Mouse (Mus musculus) neural tube, embryonic 14.5 days (tissue): ENCODE data around the gene Med17. TPM values are rescaled to one million over a fixed set of nuclear protein-coding genes. Genes with fewer than 3 reads are reported as not detected.
"Not testable (repeated sequence)": the region's sequence is repeated elsewhere in the genome, so short reads cannot be mapped to it uniquely, and the experiment has no call there.

Experiments used
- ATAC-seq: fragments of 200-750 bp; cut with Nextera tagmentation; 2 replicates; pipeline ENCODE4 v1.8.0; 2017; ENCODE audit warnings: low read depth, mild to moderate bottlenecking, moderate TSS enrichment, moderate library complexity
- H3K27ac ChIP-seq: fragments of 300-500 bp; sonication (generic); 2 replicates; pipeline ENCODE4 v1.5.1; 2014; ENCODE audit warnings: low read depth, mild to moderate bottlenecking, control low read depth, low read length, moderate library complexity, mixed read lengths
- H3K27me3 ChIP-seq: fragments of 300-500 bp; sonication (generic); 2 replicates; pipeline ENCODE4 v1.6.1; 2014; ENCODE audit warnings: low read length; ENCODE audit not compliant: control insufficient read depth, insufficient read depth
- H3K36me3 ChIP-seq: fragments of 300-500 bp; sonication (generic); 2 replicates; pipeline ENCODE4 v1.6.1; 2014; ENCODE audit warnings: low read length, mixed read lengths; ENCODE audit not compliant: control insufficient read depth, insufficient read depth
- H3K4me1 ChIP-seq: fragments of 300-500 bp; sonication (generic); 2 replicates; pipeline ENCODE4 v1.6.1; 2014; ENCODE audit warnings: low read length; ENCODE audit not compliant: control insufficient read depth, insufficient read depth
- H3K4me2 ChIP-seq: fragments of 300-500 bp; sonication (generic); 2 replicates; pipeline ENCODE4 v1.6.1; 2014; ENCODE audit warnings: mild to moderate bottlenecking, low read depth, low read length, control low read depth
- H3K4me3 ChIP-seq: fragments of 300-500 bp; sonication (generic); 2 replicates; pipeline ENCODE4 v1.5.1; 2014; ENCODE audit warnings: low read depth, low read length, control low read depth, mixed read lengths
- H3K9ac ChIP-seq: fragments of 300-500 bp; sonication (generic); replicated peaks from 2 replicates; pipeline ENCODE4 v1.6.1; 2014; ENCODE audit warnings: low read depth, mild to moderate bottlenecking, control low read depth, low read length, mixed read lengths
- H3K9me3 ChIP-seq: fragments of 300-500 bp; sonication (generic); 2 replicates; pipeline ENCODE4 v1.6.1; 2016; ENCODE audit warnings: low read length; ENCODE audit not compliant: control insufficient read depth
- WGBS: fragments of 180-500 bp; shearing (Covaris S2); extraction: QIAGEN DNeasy Blood & Tissue Kit; methylation state at CpG from one replicate; pipeline ENCODE4 v1.1.7; 2014; 5-methylcytosine and 5-hydroxymethylcytosine counted together
- polyA plus RNA-seq: library from polyadenylated mRNA; unstranded; fragments of >200 nt; fragmentation: Nextera tagmentation; extraction: Ambion mirVana; gene quantifications from 2 replicates; pipeline ENCODE4 v1.2.1, GENCODE M21; 2014

Gene Med17
- polyA plus RNA-seq, 1 experiment from 2014 or later = 33.0 TPM

DNA sequence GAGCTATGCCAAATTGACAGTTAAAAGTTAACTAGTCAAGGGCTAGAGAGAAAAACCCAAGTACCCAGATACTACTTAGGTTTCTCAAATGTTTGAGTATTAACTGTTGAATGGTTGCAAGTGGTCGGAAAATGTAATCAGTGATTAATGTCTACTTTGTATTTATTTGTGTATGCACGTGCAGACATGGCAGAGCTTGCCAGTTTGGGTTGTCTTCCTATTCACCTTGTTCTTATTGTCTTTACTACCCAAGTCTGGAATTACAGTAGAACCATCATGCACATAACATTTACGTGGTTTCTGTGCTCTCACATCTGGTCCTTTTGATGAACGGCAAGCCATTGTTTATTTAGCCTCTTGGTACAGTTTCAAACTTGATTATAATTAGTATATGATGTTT lies 29.7 kb upstream of the Med17 start:
- Histone ChIP-seq H3K4me3 (no peak overlapping the region), H3K9ac (no peak overlapping the region), H3K4me1 (peaks cover 21% of the 10 kb centered on the region), H3K27ac (no peak overlapping the region), H3K4me2 (no peak overlapping the region), H3K36me3 (peaks cover 44% of the 10 kb centered on the region), H3K27me3 (no peaks in the 10 kb centered on the region), H3K9me3 (no peaks in the 10 kb centered on the region)
- no peak for ATAC-seq
- WGBS = 82% methylated on average over 4 of the region's 4 CpGs

DNA sequence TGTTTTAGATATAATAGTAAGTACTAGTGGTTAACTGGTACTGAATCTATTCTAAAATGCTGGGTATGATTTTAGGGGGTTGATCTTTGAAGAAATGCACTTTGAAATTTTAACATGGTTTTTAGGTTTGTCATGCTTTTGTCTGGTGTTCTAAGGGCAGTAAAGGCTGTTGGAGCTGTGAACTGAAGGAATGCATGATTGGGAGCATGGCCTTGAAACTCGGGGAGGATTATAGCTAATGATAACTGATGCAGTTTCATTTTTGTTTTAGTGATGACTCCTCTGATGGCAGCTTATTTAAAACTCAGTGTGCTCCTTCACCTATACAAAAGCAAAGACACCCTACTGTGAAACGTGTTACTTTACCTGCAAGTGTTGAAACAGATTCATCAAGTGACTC lies 28.5 kb upstream of the Med17 start:
- Histone ChIP-seq H3K27me3 (no peaks in the 10 kb centered on the region), H3K36me3 (peaks cover 32% of the 10 kb centered on the region), H3K9me3 (no peaks in the 10 kb centered on the region), H3K27ac (no peak overlapping the region), H3K4me1 (peaks cover 21% of the 10 kb centered on the region), H3K4me3 (no peak overlapping the region), H3K9ac (no peak overlapping the region), H3K4me2 (no peak overlapping the region)
- ATAC-seq = no peak
- WGBS = 60% methylated on average over 2 of the region's 2 CpGs

DNA sequence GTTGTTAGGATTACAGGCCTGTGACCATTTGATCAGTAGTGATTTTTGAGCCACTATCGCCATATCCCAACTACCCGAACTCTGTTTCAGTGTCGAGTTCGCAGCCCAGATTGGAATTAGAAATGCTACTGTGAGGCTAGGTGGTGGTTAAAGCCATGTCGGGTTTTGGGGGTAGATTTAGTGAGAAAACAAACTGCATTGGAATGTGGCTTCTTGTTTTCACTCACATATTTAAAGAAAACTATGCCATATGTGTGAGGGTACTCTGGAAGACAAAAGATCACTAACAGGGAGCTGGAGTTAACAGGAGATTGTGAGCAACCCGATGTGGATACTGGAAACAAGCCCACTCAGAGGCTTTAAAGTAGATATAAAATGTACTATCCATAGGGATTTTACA lies 27.5 kb upstream of the Med17 start:
- Histone ChIP-seq H3K27me3 (no peaks in the 10 kb centered on the region), H3K9me3 (no peaks in the 10 kb centered on the region), H3K9ac (peak overlapping the region; percentile 95), H3K4me2 (peak overlapping the region; percentile 94), H3K36me3 (peaks cover 23% of the 10 kb centered on the region), H3K27ac (no peak overlapping the region), H3K4me1 (peaks cover 21% of the 10 kb centered on the region), H3K4me3 (peak overlapping the region; percentile 91)
- no peak for ATAC-seq
- WGBS = 8% methylated on average over 6 of the region's 6 CpGs

DNA sequence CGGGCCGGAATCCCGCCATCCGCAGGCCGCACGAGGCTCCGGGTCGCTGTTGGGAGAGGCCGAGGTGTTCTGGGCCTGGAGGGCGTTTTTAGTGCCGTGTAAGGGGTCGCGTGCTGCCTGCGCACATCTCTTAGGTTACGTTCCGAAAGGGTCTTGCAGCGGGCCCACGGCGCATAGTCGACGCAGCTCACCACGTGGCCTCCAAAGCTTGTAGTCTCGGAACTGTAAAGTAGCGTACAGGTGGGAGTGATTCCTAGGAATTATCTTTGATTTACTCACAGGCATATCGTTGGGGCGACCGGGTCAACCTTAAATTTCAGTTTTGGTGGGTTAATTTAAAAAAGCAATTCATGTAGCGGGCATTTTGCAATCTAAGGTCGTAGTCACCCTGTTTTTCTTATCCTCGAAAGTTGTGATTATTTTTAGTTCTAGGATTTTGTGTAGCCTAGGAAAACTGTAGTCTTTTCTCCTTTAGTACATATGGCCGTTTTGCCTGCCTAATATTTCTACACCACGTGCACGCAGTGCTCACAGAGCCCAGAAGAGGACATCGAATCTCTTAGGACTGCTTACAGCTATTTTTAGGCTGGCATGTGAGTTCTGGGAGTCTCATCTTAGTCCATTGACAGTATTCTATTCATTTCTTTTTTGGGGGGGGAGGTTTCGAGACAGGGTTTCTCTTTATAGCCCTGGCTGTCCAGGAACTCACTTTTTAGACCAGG lies 26.8 kb upstream of the Med17 start, which contains the start of gene 4931406C07Rik:
Gene 4931406C07Rik, minus strand, starts transcription at position 51 of the 722 bp plus-strand sequence.
- peak within 1 kb of the TSS; percentile 95 for H3K9ac ChIP-seq
- peaks cover 21% of the 10 kb centered on the region for H3K4me1 ChIP-seq
- peak within 1 kb of the TSS; percentile 94 for H3K4me2 ChIP-seq
- H3K27me3 ChIP-seq = no peaks in the 10 kb centered on the region
- peak; percentile 90 for ATAC-seq
- WGBS = under 1% methylated on average over 35 of the region's 35 CpGs
- H3K9me3 ChIP-seq = no peaks in the 10 kb centered on the region
- H3K27ac ChIP-seq = peak within 1 kb of the TSS; percentile 87
- H3K36me3 ChIP-seq = peaks cover 17% of the 10 kb centered on the region
- peak within 1 kb of the TSS; percentile 91 for H3K4me3 ChIP-seq

DNA sequence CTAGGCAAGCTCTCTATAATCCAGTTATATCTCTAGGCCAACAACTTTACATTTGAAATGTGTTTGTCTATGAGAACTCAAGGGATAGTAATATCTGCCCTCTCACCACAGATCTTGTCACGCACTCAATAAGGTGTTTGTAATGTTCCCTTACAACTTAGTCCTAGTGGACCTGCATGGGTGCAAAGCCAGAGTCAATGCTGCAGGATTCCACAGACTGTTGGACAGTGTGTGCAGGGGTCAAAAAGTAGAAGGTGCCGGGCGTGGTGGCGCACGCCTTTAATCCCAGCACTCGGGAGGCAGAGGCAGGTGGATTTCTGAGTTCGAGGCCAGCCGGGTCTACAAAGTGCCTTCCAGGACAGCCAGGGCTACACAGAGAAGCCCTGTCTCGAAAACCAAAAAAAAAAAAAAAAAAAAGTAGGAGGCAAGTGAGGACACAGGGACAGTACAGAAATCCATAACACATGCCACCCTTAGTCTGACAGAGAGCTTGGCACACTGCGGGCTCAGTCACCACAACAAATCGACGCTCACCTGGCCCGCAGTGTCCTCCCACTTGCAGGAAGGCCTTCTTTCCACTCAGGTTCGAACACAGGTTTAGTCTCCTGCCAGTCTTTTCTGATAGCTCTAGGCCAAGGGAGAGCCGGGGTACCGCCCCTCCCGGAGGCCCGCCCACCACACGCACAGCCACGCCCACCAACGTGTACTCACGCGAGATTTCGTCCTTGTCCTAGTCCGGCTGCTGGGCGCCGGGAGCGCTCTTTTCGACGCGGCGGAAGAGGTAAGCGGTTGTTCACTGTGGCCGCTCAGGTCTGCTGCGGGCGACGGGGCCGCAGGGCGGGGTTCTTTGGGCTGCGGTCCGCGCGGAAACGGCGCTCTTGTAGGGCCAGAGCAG lies 26.0 kb upstream of the Med17 start, which contains the start of gene Taf1d:
Gene Taf1d, plus strand, starts transcription at position 712 of the 895 bp plus-strand sequence.
- H3K36me3 ChIP-seq = peaks cover 14% of the 10 kb centered on the region
- peaks cover 21% of the 10 kb centered on the region for H3K4me1 ChIP-seq
- 12% methylated on average over 45 of the region's 45 CpGs for WGBS
- H3K27me3 ChIP-seq = no peaks in the 10 kb centered on the region
- peak within 1 kb of the TSS; percentile 87 for H3K27ac ChIP-seq
- peak within 1 kb of the TSS; percentile 94 for H3K4me2 ChIP-seq
- peak within 1 kb of the TSS; percentile 91 for H3K4me3 ChIP-seq
- peak within 1 kb of the TSS; percentile 95 for H3K9ac ChIP-seq
- no peaks in the 10 kb centered on the region for H3K9me3 ChIP-seq
- ATAC-seq = peak; percentile 99

DNA sequence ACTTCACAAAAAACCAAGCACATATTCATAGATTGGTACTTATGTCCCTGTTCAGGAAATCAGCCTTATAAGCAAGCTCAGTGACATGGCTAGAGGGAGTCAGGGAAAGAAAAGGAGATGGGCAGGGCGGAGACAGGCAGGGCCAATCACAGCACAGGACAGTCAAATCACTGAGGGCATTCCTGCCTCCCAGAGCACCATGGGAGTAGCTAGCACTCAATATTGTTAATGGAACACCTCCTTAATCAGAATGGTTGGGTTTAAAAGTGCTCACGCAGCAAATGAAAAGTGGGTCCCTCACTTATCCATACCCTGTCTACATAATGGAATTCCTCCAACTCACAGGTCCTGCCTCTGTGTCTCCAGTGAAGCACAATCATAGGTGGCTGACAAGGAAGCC lies 23.1 kb upstream of the Med17 start:
- Histone ChIP-seq H3K4me1 (peaks cover 11% of the 10 kb centered on the region), H3K27ac (no peak overlapping the region), H3K4me3 (no peak overlapping the region), H3K27me3 (no peaks in the 10 kb centered on the region), H3K9me3 (no peaks in the 10 kb centered on the region), H3K36me3 (no peaks in the 10 kb centered on the region), H3K9ac (no peak overlapping the region), H3K4me2 (no peak overlapping the region)
- no peak for ATAC-seq
- WGBS = 69% methylated on average over 2 of the region's 2 CpGs

DNA sequence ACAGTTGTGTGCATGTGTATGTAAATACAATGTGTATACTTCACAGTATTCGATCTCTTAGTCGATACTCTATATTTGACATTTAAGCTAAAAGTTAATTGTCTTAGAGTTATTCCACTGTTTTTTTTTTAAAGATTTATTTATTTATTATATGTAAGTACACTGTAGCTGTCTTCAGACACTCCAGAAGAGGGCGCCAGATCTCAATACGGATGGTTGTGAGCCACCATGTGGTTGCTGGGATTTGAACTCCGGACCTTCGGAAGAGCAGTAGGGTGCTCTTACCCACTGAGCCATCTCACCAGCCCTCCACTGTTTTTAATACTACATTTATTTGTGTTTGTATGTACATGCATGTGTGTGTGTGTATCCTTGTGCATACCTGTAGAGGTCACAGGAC lies 22.3 kb upstream of the Med17 start:
- H3K27me3 ChIP-seq, H3K4me3 ChIP-seq, ATAC-seq, H3K9ac ChIP-seq, H3K4me1 ChIP-seq, H3K27ac ChIP-seq, H3K4me2 ChIP-seq, H3K9me3 ChIP-seq, H3K36me3 ChIP-seq: not testable (repeated sequence)
- WGBS = 75% methylated on average over 6 of the region's 6 CpGs

DNA sequence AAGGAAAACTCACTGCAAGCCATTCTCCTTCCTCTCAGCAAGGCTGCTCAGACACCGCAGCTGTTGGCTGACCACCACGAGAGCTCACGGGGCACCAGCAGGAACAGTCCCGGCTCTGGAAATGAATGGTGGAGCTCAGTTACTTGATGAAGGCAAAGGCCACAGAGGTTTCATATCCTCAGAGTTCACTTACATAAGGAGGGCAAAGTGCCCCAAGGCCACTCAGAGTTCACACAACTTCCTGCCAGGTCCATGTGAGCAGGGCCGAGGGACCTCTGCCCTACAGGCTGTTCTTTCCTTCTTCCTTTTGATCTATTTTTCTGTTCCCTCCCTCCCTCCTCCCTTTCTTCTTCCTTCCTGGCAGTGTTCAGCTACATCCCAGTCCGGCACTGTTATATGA lies 21.7 kb upstream of the Med17 start:
- no peaks in the 10 kb centered on the region for H3K4me1 ChIP-seq
- H3K4me3 ChIP-seq = no peak overlapping the region
- no peaks in the 10 kb centered on the region for H3K9me3 ChIP-seq
- no peak overlapping the region for H3K9ac ChIP-seq
- H3K27me3 ChIP-seq = no peaks in the 10 kb centered on the region
- H3K27ac ChIP-seq = no peak overlapping the region
- no peaks in the 10 kb centered on the region for H3K36me3 ChIP-seq
- WGBS = 50% methylated on average over 6 of the region's 6 CpGs
- ATAC-seq = no peak
- H3K4me2 ChIP-seq = no peak overlapping the region

DNA sequence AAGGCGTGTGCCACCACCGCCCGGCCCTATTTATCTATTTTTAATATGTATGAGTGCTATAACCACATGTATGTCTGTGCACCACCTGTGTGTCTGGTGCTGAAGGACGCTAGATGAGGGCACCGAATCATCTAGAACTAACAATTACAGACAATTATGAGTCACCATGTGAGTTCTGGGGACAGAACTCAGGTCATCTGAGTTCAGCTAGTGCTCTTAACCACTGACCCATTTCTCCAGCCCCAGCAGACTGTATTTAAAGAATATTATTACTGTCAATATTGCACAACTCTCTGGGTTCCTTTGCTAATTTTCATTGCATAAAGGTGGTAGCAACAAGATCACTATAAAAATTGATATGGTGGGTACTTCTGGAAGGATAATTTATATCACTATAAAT lies 20.3 kb upstream of the Med17 start:
- ATAC-seq = no peak
- 88% methylated on average over 5 of the region's 5 CpGs for WGBS
- no peaks in the 10 kb centered on the region for H3K4me1 ChIP-seq
- H3K4me2 ChIP-seq = no peak overlapping the region
- no peaks in the 10 kb centered on the region for H3K27me3 ChIP-seq
- H3K4me3 ChIP-seq = no peak overlapping the region
- no peak overlapping the region for H3K9ac ChIP-seq
- H3K36me3 ChIP-seq = no peaks in the 10 kb centered on the region
- H3K9me3 ChIP-seq = no peaks in the 10 kb centered on the region
- H3K27ac ChIP-seq = no peak overlapping the region
